Mouse (Mus musculus) heart, adult 2 months (tissue): ENCODE results near the gene Lmf2. TPM values are rescaled to one million over a fixed set of nuclear protein-coding genes. Genes with fewer than 3 reads are reported as not detected.

Source experiments
- DNase-seq, 2 experiments: peaks; one replicate each; pipeline ENCODE4 v3.0.0; 2021
- H3K27ac ChIP-seq: fragments of 200-600 bp; 2 replicates; pipeline ENCODE4 v1.8.1; 2022
- H3K27me3 ChIP-seq: fragments of 200-500 bp; 2 replicates; pipeline ENCODE4 v1.6.1; 2012; ENCODE audit warnings: mild to moderate bottlenecking, low read length, inconsistent platforms, mixed read lengths; ENCODE audit not compliant: control insufficient read depth, insufficient read depth
- H3K36me3 ChIP-seq: fragments of 200-500 bp; 2 replicates; pipeline ENCODE4 v1.6.1; 2012; ENCODE audit warnings: low read length, inconsistent platforms; ENCODE audit not compliant: control insufficient read depth, insufficient read depth
- H3K4me1 ChIP-seq: fragments of 200-500 bp; 2 replicates; pipeline ENCODE4 v1.6.1; 2011; ENCODE audit warnings: low read length; ENCODE audit not compliant: control insufficient read depth, insufficient read depth
- H3K4me3 ChIP-seq: fragments of 200-600 bp; 2 replicates; pipeline ENCODE4 v1.8.1; 2022
- H3K79me2 ChIP-seq: fragments of 200-500 bp; replicated peaks from 2 replicates; pipeline ENCODE4 v1.6.1; 2012; ENCODE audit warnings: mild to moderate bottlenecking, inconsistent platforms, low read length, moderate library complexity, mixed read lengths; ENCODE audit not compliant: control insufficient read depth, insufficient read depth
- H3K9ac ChIP-seq: fragments of 200-500 bp; 2 replicates; pipeline ENCODE4 v1.6.1; 2012; ENCODE audit warnings: low read depth, mild to moderate bottlenecking, control low read depth, inconsistent platforms, low read length, mixed read lengths
- CTCF ChIP-seq: fragments of 200-600 bp; IDR thresholded peaks from 2 replicates; pipeline ENCODE4 v1.8.1; 2022; ENCODE audit warnings: antibody characterized with exemption, mild to moderate bottlenecking, moderate library complexity
- EP300 ChIP-seq: fragments of 200-500 bp; IDR thresholded peaks from 2 replicates; pipeline ENCODE4 v1.6.1; 2011; ENCODE audit warnings: low read depth, low read length, control low read depth; ENCODE audit not compliant: insufficient read depth
- POLR2A ChIP-seq: fragments of 200-500 bp; IDR thresholded peaks from 2 replicates; pipeline ENCODE4 v1.6.1; 2011; ENCODE audit warnings: mild to moderate bottlenecking, low read depth, low read length, control low read depth; ENCODE audit not compliant: insufficient read depth
- WGBS: fragments of 180-500 bp; shearing (Covaris S2); methylation state at CpG from one replicate; pipeline ENCODE4 v1.1.7; 2018; 5-methylcytosine and 5-hydroxymethylcytosine counted together
- intact Hi-C: fragments of 180-260 bp; cut with DNase I; formaldehyde crosslinking; loops from one replicate; pipeline ENCODE4 v1.15.1; 2025
- polyA plus RNA-seq: library from polyadenylated mRNA; depleted of rRNA; stranded (reverse); fragments of >200 nt; gene quantifications from 2 replicates; pipeline ENCODE4 v1.2.3, GENCODE M21; 2012
- total RNA-seq, 2 experiments: library from RNA; stranded (reverse); gene quantifications; 2 replicates each; pipeline ENCODE4 v1.2.3; 2021

Lmf2 gene
- total and polyA plus RNA-seq, 3 experiments: 25.7 to 33.3 (median 26.1) TPM

DNA sequence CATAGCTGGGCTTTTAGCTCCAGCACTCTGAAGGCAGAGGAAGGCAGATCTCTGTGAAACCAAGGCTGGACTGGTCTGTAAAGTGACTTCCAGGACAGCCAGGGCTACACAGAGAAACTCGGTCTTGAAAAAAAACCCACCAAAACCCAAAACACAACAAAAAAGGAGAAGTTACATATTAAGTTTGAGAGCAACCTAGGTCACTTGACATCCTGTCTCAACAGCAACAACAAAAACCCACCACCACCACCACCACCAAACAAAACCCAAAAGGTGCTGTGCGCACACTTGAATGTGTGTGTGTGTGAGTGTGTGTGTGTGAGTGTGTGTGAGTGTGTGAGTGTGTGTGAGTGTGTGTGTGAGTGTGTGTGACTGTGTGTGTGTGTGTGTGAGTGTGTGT, 15.8 kb downstream of the Lmf2 start:
- TF ChIP-seq CTCF (no peak), EP300 (no peak), POLR2A (no peak)
- no peaks in the 10 kb centered on the region for H3K4me1 ChIP-seq
- intact Hi-C loops: loop anchor here (5.0 kb wide), 1 partner anchor 193 kb away; no protein-coding TSS in a partner anchor
- no peaks in the 10 kb centered on the region for H3K36me3 ChIP-seq
- H3K27me3 ChIP-seq: no peaks in the 10 kb centered on the region
- no peak overlapping the region for H3K4me3 ChIP-seq
- no peak for DNase-seq
- no peak overlapping the region for H3K27ac ChIP-seq
- H3K9ac ChIP-seq: no peak overlapping the region
- 87% methylated on average over 2 of the region's 2 CpGs for WGBS
- no peaks in the 10 kb centered on the region for H3K79me2 ChIP-seq

DNA sequence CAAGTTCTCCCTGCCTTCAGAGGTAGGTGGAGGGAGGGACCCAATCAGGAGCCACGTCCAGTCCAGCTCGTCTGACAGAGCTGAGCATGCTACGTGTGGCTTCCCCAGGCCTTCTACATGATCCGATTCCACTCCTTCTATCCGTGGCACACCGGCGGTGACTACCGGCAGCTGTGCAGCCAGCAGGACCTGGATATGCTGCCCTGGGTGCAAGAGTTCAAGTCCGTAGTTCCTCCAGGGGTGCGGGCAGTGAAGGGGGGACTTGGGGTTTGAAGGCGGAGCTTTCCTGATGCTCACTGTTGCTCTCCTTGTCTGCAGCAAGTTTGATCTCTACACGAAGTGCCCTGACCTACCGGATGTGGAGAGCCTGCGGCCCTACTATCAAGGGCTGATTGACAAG, 19.0 kb downstream of the Lmf2 start:
- DNase-seq: no peak
- Histone ChIP-seq H3K27ac (no peak overlapping the region), H3K27me3 (no peaks in the 10 kb centered on the region), H3K36me3 (no peaks in the 10 kb centered on the region), H3K9ac (no peak overlapping the region), H3K4me1 (no peaks in the 10 kb centered on the region), H3K79me2 (no peaks in the 10 kb centered on the region), H3K4me3 (no peak overlapping the region)
- intact Hi-C loops: no loop called here
- TF ChIP-seq CTCF: no peak
- TF ChIP-seq EP300: no peak
- no peak for TF ChIP-seq POLR2A
- 84% methylated on average over 14 of the region's 14 CpGs for WGBS

DNA sequence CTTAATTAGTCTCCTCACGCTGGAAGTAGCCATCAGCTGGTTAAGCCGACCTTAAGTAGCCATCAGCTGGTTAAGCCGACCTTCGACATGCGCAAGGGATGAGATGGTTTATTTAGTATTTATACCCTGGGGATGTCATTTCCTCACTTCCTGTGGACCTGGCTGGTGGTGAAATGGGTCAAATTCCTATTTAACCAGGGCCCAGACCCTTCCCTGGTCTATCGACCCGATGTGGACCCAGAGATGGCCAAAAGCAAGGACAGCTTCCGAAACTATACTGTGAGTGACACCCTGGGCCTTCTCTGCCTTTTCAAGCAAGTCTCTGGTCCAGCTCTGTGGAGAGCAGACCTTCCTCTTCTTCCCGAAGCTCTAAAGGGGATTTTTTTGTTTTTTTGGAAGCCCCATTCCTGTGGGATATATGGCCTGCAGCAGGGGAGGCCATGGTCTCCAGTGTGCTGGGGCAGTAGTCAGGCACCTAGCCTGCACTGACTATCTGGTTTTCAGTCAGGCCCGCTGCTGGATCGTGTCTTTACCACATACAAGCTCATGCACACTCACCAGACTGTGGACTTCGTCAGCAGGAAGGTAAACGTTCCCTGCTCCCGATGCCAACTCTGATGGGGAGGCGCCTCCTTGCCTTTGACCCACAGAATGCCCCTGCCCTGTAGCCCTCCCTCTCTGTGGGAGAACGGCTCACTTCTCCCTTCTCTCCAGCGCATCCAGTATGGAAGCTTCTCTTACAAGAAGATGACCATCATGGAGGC, 20.5 kb downstream of the Lmf2 start:
- Histone ChIP-seq H3K9ac (no peak overlapping the region), H3K27me3 (no peaks in the 10 kb centered on the region), H3K36me3 (no peaks in the 10 kb centered on the region), H3K4me3 (no peak overlapping the region), H3K79me2 (no peaks in the 10 kb centered on the region), H3K27ac (no peak overlapping the region), H3K4me1 (no peaks in the 10 kb centered on the region)
- intact Hi-C loops: no loop called here
- TF ChIP-seq POLR2A: no peak
- no peak for TF ChIP-seq EP300
- no peak for TF ChIP-seq CTCF
- no peak for DNase-seq
- WGBS: 76% methylated on average over 17 of the region's 17 CpGs

DNA sequence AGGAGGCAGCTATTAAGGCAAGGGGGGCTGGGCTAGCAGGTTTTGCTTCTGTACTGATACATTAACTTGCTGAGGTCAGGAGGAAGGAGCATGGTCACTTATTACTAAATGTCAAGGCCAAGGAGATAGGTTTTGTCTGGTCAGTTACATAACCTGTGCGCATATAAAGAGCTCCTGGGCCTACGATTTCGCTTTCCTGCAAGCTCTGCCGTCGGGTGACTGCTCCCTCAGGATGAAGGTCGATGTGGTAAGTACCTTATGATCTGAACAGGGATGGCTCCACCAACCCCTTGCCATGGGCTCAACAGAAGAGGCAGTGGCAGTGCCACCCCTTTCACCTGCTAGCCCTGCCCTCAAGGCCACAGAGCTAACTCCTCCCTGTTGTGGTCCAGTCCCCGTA, 21.2 kb downstream of the Lmf2 start, which contains the start of gene Miox:
TSS of gene Miox (plus strand) at position 128 of the 400 bp plus-strand sequence.
- Histone ChIP-seq H3K27me3 (no peaks in the 10 kb centered on the region), H3K27ac (no peak within 1 kb of the TSS), H3K4me1 (no peaks in the 10 kb centered on the region), H3K9ac (no peak within 1 kb of the TSS), H3K79me2 (no peaks in the 10 kb centered on the region), H3K36me3 (no peaks in the 10 kb centered on the region), H3K4me3 (no peak within 1 kb of the TSS)
- intact Hi-C loops: no loop called here
- 80% methylated on average over 7 of the region's 7 CpGs for WGBS
- DNase-seq: no peak
- TF ChIP-seq EP300 (no peak), POLR2A (no peak), CTCF (no peak)

DNA sequence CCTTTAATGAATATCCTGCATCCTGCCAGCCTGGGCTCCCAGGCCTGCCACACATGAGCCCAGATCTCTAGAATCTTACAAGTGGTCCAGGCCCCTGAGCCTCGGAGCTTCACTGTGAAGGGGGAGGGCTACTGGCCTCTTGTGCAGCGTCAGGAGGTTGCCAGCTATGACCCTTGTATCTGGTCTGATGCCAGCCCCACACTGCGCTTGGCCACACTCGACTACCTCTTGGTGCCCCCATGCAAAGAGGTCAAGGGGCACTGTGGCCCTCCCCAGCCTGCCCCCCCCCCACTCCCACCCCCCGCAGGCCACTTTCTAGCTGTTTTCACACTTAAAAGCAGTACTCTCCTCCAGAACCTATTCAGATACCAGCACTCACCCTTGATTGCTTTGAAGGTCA, 29.0 kb downstream of the Lmf2 start:
- TF ChIP-seq CTCF (no peak), POLR2A (no peak), EP300 (no peak)
- no peak for DNase-seq
- Histone ChIP-seq H3K9ac (no peak overlapping the region), H3K27ac (no peak overlapping the region), H3K4me1 (no peaks in the 10 kb centered on the region), H3K79me2 (no peaks in the 10 kb centered on the region), H3K27me3 (peaks cover 3% of the 10 kb centered on the region; the same call in 1 of the 2 replicates), H3K4me3 (no peak overlapping the region), H3K36me3 (no peaks in the 10 kb centered on the region)
- 56% methylated on average over 5 of the region's 5 CpGs for WGBS
- intact Hi-C loops: no loop called here

DNA sequence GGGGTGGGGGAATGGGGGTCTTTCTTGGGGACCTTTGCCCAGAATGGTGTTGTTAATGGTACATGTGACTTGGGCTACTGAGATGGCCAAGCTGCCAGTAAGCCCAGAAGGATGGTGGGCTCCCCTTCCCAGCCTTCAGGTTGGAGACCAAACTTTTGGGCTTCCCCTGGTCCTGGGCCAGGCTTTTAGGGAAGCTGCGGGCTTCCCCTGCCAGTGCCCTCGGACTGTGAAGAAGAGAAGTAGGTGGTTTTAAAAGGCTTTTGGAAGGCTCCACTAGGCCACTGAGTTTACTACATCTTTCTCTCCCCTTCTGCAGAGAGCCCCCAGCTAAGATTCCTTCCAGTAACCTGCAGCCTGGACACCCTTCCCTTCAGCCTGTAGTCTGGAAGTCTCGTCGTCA, 31.8 kb downstream of the Lmf2 start:
- no peak overlapping the region for H3K9ac ChIP-seq
- H3K27ac ChIP-seq: no peak overlapping the region
- no peaks in the 10 kb centered on the region for H3K36me3 ChIP-seq
- H3K4me3 ChIP-seq: no peak overlapping the region
- intact Hi-C loops: no loop called here
- H3K79me2 ChIP-seq: no peaks in the 10 kb centered on the region
- WGBS: 90% methylated on average over 4 of the region's 4 CpGs
- TF ChIP-seq EP300 (no peak), CTCF (no peak), POLR2A (no peak)
- peaks cover 3% of the 10 kb centered on the region; the same call in 1 of the 2 replicates for H3K27me3 ChIP-seq
- no peaks in the 10 kb centered on the region for H3K4me1 ChIP-seq
- no peak for DNase-seq
